Mouse (Mus musculus): ENCODE data around the gene Ddx54.

DNA sequence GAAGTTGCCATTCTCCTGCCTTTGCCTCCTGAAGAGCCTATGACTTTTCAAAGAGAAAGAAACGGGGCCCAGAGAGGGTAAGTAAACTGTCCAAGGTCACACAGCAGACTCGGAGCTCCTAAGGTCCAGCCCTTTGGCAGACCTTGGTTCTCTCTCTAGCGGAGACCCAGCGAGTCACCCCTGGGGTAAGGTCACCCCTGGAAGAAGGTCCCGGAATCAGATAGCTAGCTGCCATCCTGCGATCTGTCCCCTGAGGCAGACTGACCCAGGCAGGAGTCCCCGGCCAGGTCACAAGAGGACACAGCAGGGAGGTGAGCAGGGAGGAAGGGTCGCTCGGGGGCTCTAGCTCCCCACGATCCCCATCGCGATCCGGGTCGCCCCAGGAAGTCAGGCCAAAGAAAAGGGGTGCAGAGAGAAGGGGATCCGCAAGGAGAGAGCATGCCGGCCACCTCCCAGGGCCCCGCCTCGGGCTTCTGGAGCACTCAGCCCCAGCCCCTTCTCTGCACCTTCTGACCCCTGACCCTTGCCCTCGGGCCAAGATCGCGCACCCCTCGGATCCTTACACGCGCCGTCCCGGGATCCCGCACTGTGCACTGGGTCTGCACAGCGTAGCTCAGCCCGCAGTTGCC, 24.5 kb upstream of the Ddx54 start:
- no peak for TF ChIP-seq CTCF (IDR thresholded peaks at IDR 0.05; ENCODE audit: low read depth)
- TF ChIP-seq EP300 (optimal IDR thresholded peaks at IDR 0.05), result no peak
